Mouse (Mus musculus) ES-Bruce4 (cell line): ENCODE measurements around the gene Rgs10. TPM values are rescaled to one million over a fixed set of nuclear protein-coding genes. Genes with fewer than 3 reads are reported as not detected.

Experiments used
- H3K27ac ChIP-seq: 2 replicates; pipeline ENCODE4 v1.5.1; 2012; ENCODE audit warnings: low read length, inconsistent platforms; ENCODE audit not compliant: insufficient read depth
- H3K27me3 ChIP-seq: 2 replicates; pipeline ENCODE4 v1.6.1; 2012; ENCODE audit warnings: mild to moderate bottlenecking, low read length, inconsistent platforms; ENCODE audit not compliant: control insufficient read depth, poor library complexity, insufficient read depth, severe bottlenecking
- H3K36me3 ChIP-seq: 2 replicates; pipeline ENCODE4 v1.6.1; 2012; ENCODE audit warnings: inconsistent platforms, mild to moderate bottlenecking, low read length, moderate library complexity; ENCODE audit not compliant: control insufficient read depth, poor library complexity, insufficient read depth, severe bottlenecking
- H3K4me1 ChIP-seq: one replicate; pipeline ENCODE4 v1.8.1; 2011; ENCODE audit warnings: low read length; ENCODE audit not compliant: control insufficient read depth, insufficient read depth
- H3K4me3 ChIP-seq: 2 replicates; pipeline ENCODE4 v1.5.1; 2011; ENCODE audit warnings: low read depth, mild to moderate bottlenecking, low read length
- H3K9ac ChIP-seq: 2 replicates; pipeline ENCODE4 v1.6.1; 2012; ENCODE audit warnings: low read depth, mild to moderate bottlenecking, inconsistent platforms; ENCODE audit not compliant: poor library complexity, severe bottlenecking
- H3K9me3 ChIP-seq: replicated peaks from 2 replicates; pipeline ENCODE4 v1.6.1; 2012; ENCODE audit warnings: mild to moderate bottlenecking, low read length, inconsistent platforms; ENCODE audit not compliant: control insufficient read depth, poor library complexity, insufficient read depth, severe bottlenecking
- CTCF ChIP-seq: IDR thresholded peaks from one replicate; pipeline ENCODE4 v1.8.1; 2011; ENCODE audit warnings: low read depth, low read length
- EP300 ChIP-seq: IDR thresholded peaks from 2 replicates; pipeline ENCODE4 v1.6.1; 2011; ENCODE audit warnings: low read depth, low read length; ENCODE audit not compliant: insufficient read depth
- POLR2A ChIP-seq: IDR thresholded peaks from one replicate; pipeline ENCODE4 v1.8.1; 2011; ENCODE audit warnings: low read length; ENCODE audit not compliant: insufficient read depth
- polyA plus RNA-seq: library from polyadenylated mRNA; stranded (reverse); fragments of >200 nt; gene quantifications from 2 replicates; pipeline ENCODE4 v1.2.4, GENCODE M21; 2011; ENCODE audit warnings: low read depth; ENCODE audit not compliant: missing spikeins, insufficient read depth, insufficient read length

The Rgs10 gene
- polyA plus RNA-seq, 1 experiment: 6.0 TPM

GRCm38 (mm10) chr7:128332896-128333295 lies 85.7 kb downstream of the Rgs10 start:
- H3K27ac ChIP-seq: no peak overlapping the region
- TF ChIP-seq POLR2A (no peak), EP300 (no peak), CTCF (no peak)

GRCm38 (mm10) chr7:128330981-128331380 lies 87.6 kb downstream of the Rgs10 start:
- no peak overlapping the region for H3K9ac ChIP-seq

More at GRCm38 (mm10) chr7:128332896-128333295, 85.7 kb downstream of the Rgs10 start:
- Histone ChIP-seq H3K9me3 (no peaks in the 10 kb centered on the region), H3K9ac (no peak overlapping the region), H3K4me1 (no peaks in the 10 kb centered on the region), H3K27me3 (no peaks in the 10 kb centered on the region), H3K4me3 (no peak overlapping the region), H3K36me3 (no peaks in the 10 kb centered on the region)

GRCm38 (mm10) chr7:128324977-128325376 lies 93.6 kb downstream of the Rgs10 start:
- TF ChIP-seq EP300 (no peak), POLR2A (no peak), CTCF (no peak)
- Histone ChIP-seq H3K4me1 (no peaks in the 10 kb centered on the region), H3K36me3 (no peaks in the 10 kb centered on the region), H3K9me3 (no peaks in the 10 kb centered on the region), H3K27ac (no peak overlapping the region), H3K4me3 (no peak overlapping the region), H3K9ac (no peak overlapping the region), H3K27me3 (no peaks in the 10 kb centered on the region)

More at GRCm38 (mm10) chr7:128330981-128331380, 87.6 kb downstream of the Rgs10 start:
- no peak overlapping the region for H3K27ac ChIP-seq
- no peak overlapping the region for H3K4me3 ChIP-seq
- no peaks in the 10 kb centered on the region for H3K9me3 ChIP-seq
- TF ChIP-seq CTCF (no peak), POLR2A (no peak), EP300 (no peak)
- no peaks in the 10 kb centered on the region for H3K27me3 ChIP-seq
- no peaks in the 10 kb centered on the region for H3K4me1 ChIP-seq
- no peaks in the 10 kb centered on the region for H3K36me3 ChIP-seq

Other genes with a start within 250 kb of the Rgs10 start
- gene Cox6a2, start 212.4 kb downstream of the Rgs10 start, polyA plus RNA-seq: not detected in 2 replicates
- gene Armc5, start 181.4 kb downstream of the Rgs10 start, polyA plus RNA-seq: 3.0 and 3.4 TPM in 2 replicates
- 1.3 and 1.5 TPM in 2 replicates for gene 9130023H24Rik, start 180.7 kb downstream of the Rgs10 start, polyA plus RNA-seq
- 6.0 and 9.2 TPM in 2 replicates for gene Tgfb1i1, start 171.9 kb downstream of the Rgs10 start, polyA plus RNA-seq
- not detected in 2 replicates for gene Slc5a2, start 153.1 kb downstream of the Rgs10 start, polyA plus RNA-seq
- gene BC017158, start 120.6 kb downstream of the Rgs10 start, polyA plus RNA-seq: 7.5 and 9.3 TPM in 2 replicates
- gene Tial1, start 43.0 kb upstream of the Rgs10 start, polyA plus RNA-seq: 134 and 152 TPM in 2 replicates
- gene Bag3, start 104.9 kb upstream of the Rgs10 start, polyA plus RNA-seq: 28.4 and 30.2 TPM in 2 replicates
- gene Inpp5f, start 192.6 kb upstream of the Rgs10 start, polyA plus RNA-seq: 36.4 and 40.6 TPM in 2 replicates